Mouse (Mus musculus) limb, embryonic 10.5 days (tissue): ENCODE results near the gene Olfr872. TPM values are rescaled to one million over a fixed set of nuclear protein-coding genes. Genes with fewer than 3 reads are reported as not detected.
"Not testable (repeated sequence)": the region's sequence is repeated elsewhere in the genome, so short reads cannot be mapped to it uniquely, and the experiment has no call there.

Source experiments
- DNase-seq: peaks from one replicate; pipeline ENCODE4 v3.0.0-alpha.2; 2017; ENCODE audit warnings: low spot score
- H3K27ac ChIP-seq: fragments of 300-500 bp; sonication (generic); 2 replicates; pipeline ENCODE4 v1.5.1; 2016; ENCODE audit warnings: mild to moderate bottlenecking
- H3K27me3 ChIP-seq: fragments of 300-500 bp; sonication (generic); 2 replicates; pipeline ENCODE4 v1.6.1; 2016; ENCODE audit warnings: low read depth, mild to moderate bottlenecking; ENCODE audit not compliant: poor library complexity, severe bottlenecking
- H3K36me3 ChIP-seq: fragments of 300-500 bp; sonication (generic); 2 replicates; pipeline ENCODE4 v1.6.1; 2016; ENCODE audit warnings: mild to moderate bottlenecking, moderate library complexity
- H3K4me1 ChIP-seq: fragments of 300-500 bp; sonication (generic); 2 replicates; pipeline ENCODE4 v1.6.1; 2016
- H3K4me3 ChIP-seq: fragments of 300-500 bp; sonication (generic); 2 replicates; pipeline ENCODE4 v1.5.1; 2016; ENCODE audit warnings: mild to moderate bottlenecking, moderate library complexity
- H3K9me3 ChIP-seq: fragments of 300-500 bp; sonication (generic); replicated peaks from 2 replicates; pipeline ENCODE4 v1.6.1; 2016; ENCODE audit warnings: mild to moderate bottlenecking
- WGBS: fragments of 180-500 bp; shearing (Covaris S2); methylation state at CpG from one replicate; pipeline ENCODE4 v1.1.7; 2016; 5-methylcytosine and 5-hydroxymethylcytosine counted together
- polyA plus RNA-seq: library from polyadenylated mRNA; unstranded; fragments of >200 nt; fragmentation: Nextera tagmentation; extraction: Ambion mirVana; gene quantifications from 2 replicates; pipeline ENCODE4 v1.2.1, GENCODE M21; 2016

Gene Olfr872
- not detected in 2 replicates for polyA plus RNA-seq

- H3K4me3 ChIP-seq, result no peak within 1 kb of the TSS
- H3K9me3 ChIP-seq, result no peaks in the 10 kb centered on the region
- no peaks in the 10 kb centered on the region for H3K36me3 ChIP-seq
- H3K4me1 ChIP-seq, result no peaks in the 10 kb centered on the region
- DNase-seq, result no peak
- no peak within 1 kb of the TSS for H3K27ac ChIP-seq
- no peaks in the 10 kb centered on the region for H3K27me3 ChIP-seq
These were observed at the start of gene Olfr872 for GRCm38 (mm10) chr9:20236819-20237218. Gene Olfr872, plus strand, starts transcription at chr9:20237119.

GRCm38 (mm10) chr9:20202131-20202530, 34.8 kb upstream of the Olfr872 start:
- DNase-seq, result no peak
- Histone ChIP-seq H3K9me3 (no peaks in the 10 kb centered on the region; the same call in 1 of the 2 replicates), H3K4me3 (no peak overlapping the region), H3K27ac (no peak overlapping the region), H3K4me1 (no peaks in the 10 kb centered on the region), H3K36me3 (no peaks in the 10 kb centered on the region), H3K27me3 (no peaks in the 10 kb centered on the region)
- 61% methylated on average over 1 of the region's 1 CpGs for WGBS

- DNase-seq, H3K27me3 ChIP-seq, H3K36me3 ChIP-seq, H3K4me3 ChIP-seq, H3K9me3 ChIP-seq, H3K27ac ChIP-seq, H3K4me1 ChIP-seq: not testable (repeated sequence)
- WGBS, result 96% methylated on average over 7 of the region's 7 CpGs
These were observed 33.4 kb upstream of the Olfr872 start for GRCm38 (mm10) chr9:20203413-20203984.

- Histone ChIP-seq H3K4me1 (no peaks in the 10 kb centered on the region), H3K27ac (no peak overlapping the region), H3K9me3 (no peaks in the 10 kb centered on the region), H3K36me3 (no peaks in the 10 kb centered on the region), H3K4me3 (no peak overlapping the region), H3K27me3 (no peaks in the 10 kb centered on the region)
- DNase-seq, result no peak
- 60% methylated on average over 1 of the region's 1 CpGs for WGBS
These were observed 26.1 kb upstream of the Olfr872 start for GRCm38 (mm10) chr9:20210812-20211211.

- WGBS, result 80% methylated on average over 2 of the region's 2 CpGs
- Histone ChIP-seq H3K4me1 (no peaks in the 10 kb centered on the region), H3K9me3 (no peaks in the 10 kb centered on the region), H3K27me3 (no peaks in the 10 kb centered on the region), H3K4me3 (no peak overlapping the region), H3K27ac (no peak overlapping the region), H3K36me3 (no peaks in the 10 kb centered on the region)
- no peak for DNase-seq
These were observed 25.4 kb upstream of the Olfr872 start for GRCm38 (mm10) chr9:20211477-20211876.

GRCm38 (mm10) chr9:20211907-20212306, 25.0 kb upstream of the Olfr872 start, which contains the start of gene Olfr871:
Gene Olfr871, plus strand, starts transcription at chr9:20212207.
- no peak for DNase-seq
- Histone ChIP-seq H3K27ac (no peak within 1 kb of the TSS), H3K27me3 (no peaks in the 10 kb centered on the region), H3K4me3 (no peak within 1 kb of the TSS), H3K36me3 (no peaks in the 10 kb centered on the region), H3K9me3 (no peaks in the 10 kb centered on the region), H3K4me1 (no peaks in the 10 kb centered on the region)

- no peak for DNase-seq
- 77% methylated on average over 2 of the region's 2 CpGs for WGBS
- Histone ChIP-seq H3K27ac (no peak overlapping the region), H3K36me3 (no peaks in the 10 kb centered on the region), H3K27me3 (no peaks in the 10 kb centered on the region), H3K4me1 (no peaks in the 10 kb centered on the region), H3K9me3 (no peaks in the 10 kb centered on the region), H3K4me3 (no peak overlapping the region)
These were observed 459 bp downstream of the Olfr872 start for GRCm38 (mm10) chr9:20237378-20237777.

- H3K4me3 ChIP-seq, result no peak within 1 kb of the TSS
- no peak for DNase-seq
- H3K27ac ChIP-seq, result no peak within 1 kb of the TSS
- no peaks in the 10 kb centered on the region for H3K9me3 ChIP-seq
- no peaks in the 10 kb centered on the region for H3K27me3 ChIP-seq
- no peaks in the 10 kb centered on the region for H3K36me3 ChIP-seq
- 85% methylated on average over 1 of the region's 1 CpGs for WGBS
- no peaks in the 10 kb centered on the region for H3K4me1 ChIP-seq
These were observed 45.1 kb downstream of the Olfr872 start, which contains the start of gene Olfr39 for GRCm38 (mm10) chr9:20282051-20282450. Gene Olfr39, plus strand, starts transcription at chr9:20282351.

- not testable (repeated sequence) for H3K4me3 ChIP-seq, H3K4me1 ChIP-seq, H3K27me3 ChIP-seq, DNase-seq, H3K27ac ChIP-seq, H3K36me3 ChIP-seq, H3K9me3 ChIP-seq
- 86% methylated on average over 5 of the region's 5 CpGs for WGBS
These were observed 58.6 kb downstream of the Olfr872 start for GRCm38 (mm10) chr9:20295562-20295961.

GRCm38 (mm10) chr9:20298232-20298631, 61.3 kb downstream of the Olfr872 start, which contains the start of gene Olfr873:
Gene Olfr873, plus strand, starts transcription at chr9:20298532.
- Histone ChIP-seq H3K36me3 (no peaks in the 10 kb centered on the region), H3K27ac (no peak within 1 kb of the TSS), H3K27me3 (no peaks in the 10 kb centered on the region), H3K4me1 (no peaks in the 10 kb centered on the region), H3K4me3 (no peak within 1 kb of the TSS), H3K9me3 (no peaks in the 10 kb centered on the region)
- DNase-seq, result no peak
- 76% methylated on average over 1 of the region's 1 CpGs for WGBS

Other genes with a start within 250 kb of the Olfr872 start
- not detected in 2 replicates for gene Olfr866, start 209.1 kb upstream of the Olfr872 start, polyA plus RNA-seq
- not detected in 2 replicates for gene Olfr867, start 179.6 kb upstream of the Olfr872 start, polyA plus RNA-seq
- gene Olfr868, start 138.5 kb upstream of the Olfr872 start, polyA plus RNA-seq, result not detected in 2 replicates
- gene Olfr869, start 108.1 kb upstream of the Olfr872 start, polyA plus RNA-seq, result not detected in 2 replicates
- gene Olfr870, start 63.1 kb upstream of the Olfr872 start, polyA plus RNA-seq, result not detected in 2 replicates
- gene Olfr871, start 24.9 kb upstream of the Olfr872 start, polyA plus RNA-seq, result not detected in 2 replicates
- not detected in 2 replicates for gene Olfr39, start 45.2 kb downstream of the Olfr872 start, polyA plus RNA-seq
- not detected in 2 replicates for gene Olfr873, start 61.4 kb downstream of the Olfr872 start, polyA plus RNA-seq
- gene Olfr18, start 99.0 kb downstream of the Olfr872 start, polyA plus RNA-seq, result not detected in 2 replicates
- gene Zfp560, start 148.1 kb downstream of the Olfr872 start, polyA plus RNA-seq, result 27.8 and 29.5 TPM in 2 replicates
- gene Zfp26, start 223.0 kb downstream of the Olfr872 start, polyA plus RNA-seq, result 21.1 and 26.7 TPM in 2 replicates